Mouse (Mus musculus) myocyte (in vitro differentiated cells): ENCODE measurements around the gene Adk. TPM values are rescaled to one million over a fixed set of nuclear protein-coding genes. Genes with fewer than 3 reads are reported as not detected.

Experiments
- H3K27me3 ChIP-seq: one replicate; pipeline ENCODE4 v1.6.1; 2011; ENCODE audit not compliant: control insufficient read depth, insufficient read depth, insufficient read length
- H3K36me3 ChIP-seq: one replicate; pipeline ENCODE4 v1.6.1; 2011; ENCODE audit not compliant: control insufficient read depth, insufficient read depth
- H3K4me2 ChIP-seq: one replicate; pipeline ENCODE4 v1.6.1; 2011; ENCODE audit warnings: low read depth, control low read depth
- H3K4me3 ChIP-seq: one replicate; pipeline ENCODE4 v1.5.1; 2011; ENCODE audit warnings: mild to moderate bottlenecking, control low read depth, moderate library complexity
- H3K79me2 ChIP-seq: one replicate; pipeline ENCODE4 v1.6.1; 2011; ENCODE audit not compliant: control insufficient read depth, insufficient read depth
- H3ac ChIP-seq: one replicate; pipeline ENCODE4 v1.6.1; 2011; ENCODE audit not compliant: control insufficient read depth, insufficient read length
- CEBPB ChIP-seq: IDR thresholded peaks from 2 replicates; pipeline ENCODE4 v1.6.1; 2011; ENCODE audit warnings: mild to moderate bottlenecking, moderate library complexity; ENCODE audit not compliant: poor library complexity, insufficient read depth, severe bottlenecking
- E2F4 ChIP-seq: IDR thresholded peaks from one replicate; pipeline ENCODE4 v1.6.1; 2011; ENCODE audit warnings: mild to moderate bottlenecking, control low read depth, moderate library complexity; ENCODE audit not compliant: insufficient read depth
- MAX ChIP-seq: IDR thresholded peaks from one replicate; pipeline ENCODE4 v1.6.1; 2011; ENCODE audit warnings: low read depth, mild to moderate bottlenecking, control low read depth
- MYOD1 ChIP-seq, 3 experiments: IDR thresholded peaks; one replicate each; pipeline ENCODE4 v1.6.1; 2011; ENCODE audit warnings: control low read depth in 2 of 3, low read depth in 2 of 3, mild to moderate bottlenecking in 2 of 3, moderate library complexity in 1 of 3; ENCODE audit not compliant: insufficient read length in 2 of 3, control insufficient read depth in 1 of 3
- MYOG ChIP-seq, 3 experiments: IDR thresholded peaks; one replicate each; pipeline ENCODE4 v1.6.1; 2011; ENCODE audit warnings: control low read depth in 2 of 3, low read depth in 2 of 3, mild to moderate bottlenecking in 2 of 3; ENCODE audit not compliant: insufficient read length in 2 of 3, control insufficient read depth in 1 of 3, insufficient read depth in 1 of 3
- POLR2A ChIP-seq: IDR thresholded peaks from one replicate; pipeline ENCODE4 v1.6.1; 2011; ENCODE audit warnings: low read depth, mild to moderate bottlenecking, control low read depth, moderate library complexity; ENCODE audit not compliant: insufficient read length
- POLR2AphosphoS2 ChIP-seq: IDR thresholded peaks from one replicate; pipeline ENCODE4 v1.6.1; 2011; ENCODE audit warnings: low read depth, control low read depth; ENCODE audit not compliant: insufficient read length
- REST ChIP-seq: IDR thresholded peaks from one replicate; pipeline ENCODE4 v1.6.1; 2011; ENCODE audit warnings: mild to moderate bottlenecking, control low read depth, moderate library complexity; ENCODE audit not compliant: insufficient read depth, insufficient read length
- SRF ChIP-seq: IDR thresholded peaks from one replicate; pipeline ENCODE4 v1.6.1; 2011; ENCODE audit warnings: low read depth; ENCODE audit not compliant: control insufficient read depth, insufficient read length
- TCF12 ChIP-seq: IDR thresholded peaks from one replicate; pipeline ENCODE4 v1.6.1; 2011; ENCODE audit warnings: mild to moderate bottlenecking, control low read depth; ENCODE audit not compliant: poor library complexity, insufficient read depth, severe bottlenecking
- TCF3 ChIP-seq: IDR thresholded peaks from one replicate; pipeline ENCODE4 v1.6.1; 2011; ENCODE audit warnings: low read depth, control low read depth; ENCODE audit not compliant: insufficient read length
- USF1 ChIP-seq: IDR thresholded peaks from one replicate; pipeline ENCODE4 v1.6.1; 2011; ENCODE audit warnings: low read depth, mild to moderate bottlenecking, control low read depth, moderate library complexity
- polyA plus RNA-seq: library from polyadenylated mRNA; unstranded; fragments of >200 nt; fragmentation: generic; extraction: Trizol; gene quantifications from one replicate; pipeline ENCODE4 v1.2.1, GENCODE M21; 2012; ENCODE audit warnings: missing spikeins

The Adk gene
- polyA plus RNA-seq, 1 experiment: 37.2 TPM

- no peak overlapping the region for H3K4me3 ChIP-seq
- H3K27me3 ChIP-seq: no peaks in the 10 kb centered on the region
- H3ac ChIP-seq: no peak overlapping the region
- no peak for TF ChIP-seq USF1
- no peak for TF ChIP-seq MYOD1 (IDR thresholded peaks at IDR 0.05; ENCODE audit: control insufficient read depth in 1 of 3, insufficient read length in 2 of 3, low read depth in 2 of 3)
- TF ChIP-seq TCF12: no peak
- no peak for TF ChIP-seq TCF3
- no peak for TF ChIP-seq REST
- no peak for TF ChIP-seq CEBPB
- TF ChIP-seq E2F4: no peak
- TF ChIP-seq MAX: no peak
- TF ChIP-seq POLR2A: no peak
- TF ChIP-seq POLR2AphosphoS2: no peak
- H3K79me2 ChIP-seq: no peaks in the 10 kb centered on the region
- H3K4me2 ChIP-seq: no peak overlapping the region
- H3K36me3 ChIP-seq: no peaks in the 10 kb centered on the region
These were observed 50.4 kb downstream of the Adk start for GRCm38 (mm10) chr14:21102666-21103203.

- Histone ChIP-seq H3K79me2 (no peaks in the 10 kb centered on the region), H3K4me2 (no peak overlapping the region), H3K4me3 (no peak overlapping the region), H3K27me3 (no peaks in the 10 kb centered on the region), H3ac (no peak overlapping the region), H3K36me3 (no peaks in the 10 kb centered on the region)
- TF ChIP-seq POLR2AphosphoS2: no peak
- no peak for TF ChIP-seq USF1
- TF ChIP-seq SRF: no peak
These were observed 52.7 kb downstream of the Adk start for GRCm38 (mm10) chr14:21105049-21105448.

GRCm38 (mm10) chr14:21106582-21106981, 54.2 kb downstream of the Adk start:
- Histone ChIP-seq H3K36me3 (no peaks in the 10 kb centered on the region), H3K4me2 (no peak overlapping the region), H3K27me3 (no peaks in the 10 kb centered on the region), H3ac (no peak overlapping the region), H3K4me3 (no peak overlapping the region), H3K79me2 (no peaks in the 10 kb centered on the region)
- no peak for TF ChIP-seq MYOD1 (IDR thresholded peaks at IDR 0.05; ENCODE audit: control insufficient read depth in 1 of 3, insufficient read length in 2 of 3, low read depth in 2 of 3)
- no peak for TF ChIP-seq POLR2AphosphoS2
- no peak for TF ChIP-seq TCF3
- TF ChIP-seq E2F4: no peak
- TF ChIP-seq USF1: no peak
- TF ChIP-seq SRF: no peak
- TF ChIP-seq CEBPB: no peak
- no peak for TF ChIP-seq MAX
- TF ChIP-seq POLR2A: no peak
- no peak for TF ChIP-seq REST

- Histone ChIP-seq H3K27me3 (no peaks in the 10 kb centered on the region), H3K4me3 (no peak overlapping the region), H3K36me3 (no peaks in the 10 kb centered on the region), H3ac (no peak overlapping the region), H3K79me2 (no peaks in the 10 kb centered on the region), H3K4me2 (no peak overlapping the region)
- no peak for TF ChIP-seq POLR2AphosphoS2
- TF ChIP-seq CEBPB: no peak
- TF ChIP-seq MAX: no peak
- no peak for TF ChIP-seq USF1
- no peak for TF ChIP-seq SRF
- no peak for TF ChIP-seq E2F4
- TF ChIP-seq MYOG (IDR thresholded peaks at IDR 0.05; ENCODE audit: control insufficient read depth in 1 of 3, insufficient read depth in 1 of 3, insufficient read length in 2 of 3, low read depth in 2 of 3): no peak
- no peak for TF ChIP-seq TCF3
- no peak for TF ChIP-seq POLR2A
- TF ChIP-seq MYOD1 (IDR thresholded peaks at IDR 0.05; ENCODE audit: control insufficient read depth in 1 of 3, insufficient read length in 2 of 3, low read depth in 2 of 3): no peak
- TF ChIP-seq TCF12: no peak
These were observed 55.2 kb downstream of the Adk start for GRCm38 (mm10) chr14:21107551-21107950.

GRCm38 (mm10) chr14:21110492-21110891, 58.1 kb downstream of the Adk start:
- Histone ChIP-seq H3K36me3 (no peaks in the 10 kb centered on the region), H3K79me2 (no peaks in the 10 kb centered on the region), H3K4me2 (no peak overlapping the region), H3ac (no peak overlapping the region), H3K4me3 (no peak overlapping the region), H3K27me3 (no peaks in the 10 kb centered on the region)
- TF ChIP-seq CEBPB: no peak
- TF ChIP-seq POLR2A: no peak
- TF ChIP-seq TCF12: no peak
- no peak for TF ChIP-seq MYOG (IDR thresholded peaks at IDR 0.05; ENCODE audit: control insufficient read depth in 1 of 3, insufficient read depth in 1 of 3, insufficient read length in 2 of 3, low read depth in 2 of 3)
- no peak for TF ChIP-seq REST
- TF ChIP-seq POLR2AphosphoS2: no peak
